Comparison of ENCODE assay signal across 21 mouse cellular contexts in the genomic region with DNA sequence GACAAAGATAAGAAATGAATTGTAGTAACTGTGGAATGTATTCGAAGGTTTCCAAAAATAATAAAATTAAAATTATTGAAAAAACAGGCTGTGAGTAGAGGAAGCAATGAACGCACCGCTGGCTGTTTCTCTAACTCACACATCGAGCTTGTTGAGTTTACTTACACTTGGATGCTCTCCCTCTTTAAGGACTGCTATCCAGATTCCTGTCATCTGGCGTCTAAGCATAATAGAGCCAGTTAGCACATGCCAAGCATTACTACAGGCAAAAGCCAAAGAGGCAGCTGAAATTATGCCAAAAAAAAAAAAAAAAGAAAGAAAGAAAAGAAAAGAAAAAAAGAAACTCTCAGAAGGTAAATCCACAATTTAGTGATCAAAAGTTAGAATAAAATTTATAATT.
DNase-seq lines count a peak whose midpoint lies in the region; ATAC-seq lines count a peak whose summit lies in the region.
"Had no signal": no experiment of that assay in that cellular context is flagged by ENCODE, and none has a peak within 500 bp of the region (broad histone marks: within the 10 kb centered on the region; RNA-seq: fewer than 3 reads in every experiment).

No protein-coding gene starts in this region.

- H3K9ac ChIP-seq in embryonic facial prominence, embryonic 14.5 days (ENCODE audit: low read depth, low read length) = no peak overlapping the region
- H3K9ac ChIP-seq in forebrain, embryonic 16.5 days (replicated peaks; ENCODE audit: low read depth, low read length) = no peak overlapping the region
- H3K9ac ChIP-seq: embryonic facial prominence, embryonic 13.5 days; heart, embryonic 12.5 days; hindbrain, embryonic 12.5 days had no signal

- no peak for ATAC-seq in embryonic facial prominence, embryonic 14.5 days (ENCODE audit: low read depth)
- ATAC-seq in forebrain, embryonic 16.5 days = peak; percentile 72; the same call in 1 of the 2 replicates
- ATAC-seq: CD4-positive, CD25-positive, alpha-beta regulatory T cell, adult 4 months; hindbrain, embryonic 16.5 days had no signal

- 67% methylated on average over 5 of the region's 5 CpGs for WGBS in embryonic facial prominence, embryonic 14.5 days
- WGBS in embryonic facial prominence, embryonic 10.5 days = 92% methylated on average over 5 of the region's 5 CpGs
- WGBS in forebrain, embryonic 16.5 days = 47% methylated on average over 5 of the region's 5 CpGs
- WGBS in forebrain, embryonic 10.5 days = 85% methylated on average over 5 of the region's 5 CpGs

- H3K9me3 ChIP-seq in embryonic facial prominence, embryonic 14.5 days (ENCODE audit: control insufficient read depth, low read length) = no peaks in the 10 kb centered on the region
- no peaks in the 10 kb centered on the region for H3K9me3 ChIP-seq in embryonic facial prominence, embryonic 10.5 days
- H3K9me3 ChIP-seq in forebrain, embryonic 16.5 days (ENCODE audit: control insufficient read depth, low read length) = no peaks in the 10 kb centered on the region
- no peaks in the 10 kb centered on the region for H3K9me3 ChIP-seq in forebrain, embryonic 10.5 days
- H3K9me3 ChIP-seq: embryonic facial prominence, embryonic 13.5 days; heart, embryonic 12.5 days; hindbrain, embryonic 12.5 days had no signal

- DNase-seq in embryonic facial prominence, embryonic 14.5 days (ENCODE audit: low spot score) = peak; percentile 48
- no peak for DNase-seq in embryonic facial prominence, embryonic 10.5 days (ENCODE audit: low spot score)
- no peak for DNase-seq in forebrain, embryonic 10.5 days (ENCODE audit: extremely low spot score, low spot score)
- peak; percentile 16 for DNase-seq in kidney, adult 9 months
- DNase-seq in kidney, adult 18-20 months = no peak
- DNase-seq in Muller cell, postnatal 12 days (ENCODE audit: inconsistent ontology term) = peak; percentile 72
- DNase-seq: adrenal gland, postnatal 10 days; B cell, adult 2 months; cerebellum, adult 11-12 months; cerebellum, adult 9-10 months; cerebellum, postnatal 25 days; gastrocnemius, postnatal 14 days; heart, adult 2 months; heart, postnatal 36 days had no signal

- H3K27me3 ChIP-seq in embryonic facial prominence, embryonic 14.5 days (replicated peaks; ENCODE audit: control insufficient read depth, insufficient read depth, low read length) = no peaks in the 10 kb centered on the region
- no peaks in the 10 kb centered on the region for H3K27me3 ChIP-seq in embryonic facial prominence, embryonic 10.5 days (replicated peaks; ENCODE audit: low read depth, poor library complexity, severe bottlenecking)
- H3K27me3 ChIP-seq in forebrain, embryonic 16.5 days (replicated peaks; ENCODE audit: control insufficient read depth, insufficient read depth, low read length) = no peaks in the 10 kb centered on the region
- H3K27me3 ChIP-seq in forebrain, embryonic 10.5 days (ENCODE audit: poor library complexity, severe bottlenecking) = no peaks in the 10 kb centered on the region
- H3K27me3 ChIP-seq: embryonic facial prominence, embryonic 13.5 days; heart, embryonic 12.5 days; hindbrain, embryonic 12.5 days had no signal

- no peak overlapping the region for H3K4me3 ChIP-seq in embryonic facial prominence, embryonic 14.5 days (ENCODE audit: low read depth, low read length)
- no peak overlapping the region for H3K4me3 ChIP-seq in embryonic facial prominence, embryonic 10.5 days
- H3K4me3 ChIP-seq in forebrain, embryonic 16.5 days (replicated peaks; ENCODE audit: low read length) = no peak overlapping the region
- no peak overlapping the region for H3K4me3 ChIP-seq in forebrain, embryonic 10.5 days
- H3K4me3 ChIP-seq: embryonic facial prominence, embryonic 13.5 days; heart, adult 2 months; heart, embryonic 12.5 days; hindbrain, embryonic 12.5 days had no signal

- no peaks in the 10 kb centered on the region for H3K4me1 ChIP-seq in embryonic facial prominence, embryonic 14.5 days (ENCODE audit: control insufficient read depth, insufficient read depth, low read length)
- H3K4me1 ChIP-seq in embryonic facial prominence, embryonic 10.5 days = no peaks in the 10 kb centered on the region
- no peaks in the 10 kb centered on the region for H3K4me1 ChIP-seq in forebrain, embryonic 16.5 days (replicated peaks; ENCODE audit: control insufficient read depth, insufficient read depth, low read length)
- H3K4me1 ChIP-seq in forebrain, embryonic 10.5 days = no peaks in the 10 kb centered on the region
- H3K4me1 ChIP-seq: heart, embryonic 12.5 days; hindbrain, embryonic 12.5 days had no signal

- H3K4me2 ChIP-seq in embryonic facial prominence, embryonic 14.5 days (ENCODE audit: low read depth, low read length) = no peak overlapping the region
- H3K4me2 ChIP-seq in forebrain, embryonic 16.5 days (ENCODE audit: low read length) = no peak overlapping the region
- H3K4me2 ChIP-seq: embryonic facial prominence, embryonic 13.5 days; heart, embryonic 12.5 days; hindbrain, embryonic 12.5 days had no signal

- H3K36me3 ChIP-seq in embryonic facial prominence, embryonic 14.5 days (ENCODE audit: control insufficient read depth, insufficient read depth, low read length) = no peaks in the 10 kb centered on the region
- H3K36me3 ChIP-seq in embryonic facial prominence, embryonic 10.5 days (replicated peaks) = no peaks in the 10 kb centered on the region
- no peaks in the 10 kb centered on the region for H3K36me3 ChIP-seq in forebrain, embryonic 16.5 days (ENCODE audit: control insufficient read depth, insufficient read depth)
- H3K36me3 ChIP-seq in forebrain, embryonic 10.5 days (replicated peaks) = no peaks in the 10 kb centered on the region
- H3K36me3 ChIP-seq: embryonic facial prominence, embryonic 13.5 days; G1E; heart, embryonic 12.5 days; hindbrain, embryonic 12.5 days had no signal

- H3K27ac ChIP-seq in embryonic facial prominence, embryonic 14.5 days (replicated peaks; ENCODE audit: low read depth, low read length) = no peak overlapping the region
- no peak overlapping the region for H3K27ac ChIP-seq in embryonic facial prominence, embryonic 10.5 days (replicated peaks)
- no peak overlapping the region for H3K27ac ChIP-seq in forebrain, embryonic 16.5 days (ENCODE audit: low read length)
- no peak overlapping the region for H3K27ac ChIP-seq in forebrain, embryonic 10.5 days
- H3K27ac ChIP-seq: embryonic facial prominence, embryonic 13.5 days; heart, adult 2 months; hindbrain, embryonic 12.5 days had no signal

Comparison
In these comparisons a context has a peak if more than half of its experiments do, and no peak if none do; other contexts are left out.
1. DNase-seq: peak in embryonic facial prominence, embryonic 14.5 days (single experiment), kidney, adult 9 months (single experiment) and Muller cell, postnatal 12 days (single experiment); none in embryonic facial prominence, embryonic 10.5 days (single experiment), forebrain, embryonic 10.5 days (single experiment) and kidney, adult 18-20 months (single experiment).